Comparison of ENCODE assay signal across 26 mouse cellular contexts in the genomic region with DNA sequence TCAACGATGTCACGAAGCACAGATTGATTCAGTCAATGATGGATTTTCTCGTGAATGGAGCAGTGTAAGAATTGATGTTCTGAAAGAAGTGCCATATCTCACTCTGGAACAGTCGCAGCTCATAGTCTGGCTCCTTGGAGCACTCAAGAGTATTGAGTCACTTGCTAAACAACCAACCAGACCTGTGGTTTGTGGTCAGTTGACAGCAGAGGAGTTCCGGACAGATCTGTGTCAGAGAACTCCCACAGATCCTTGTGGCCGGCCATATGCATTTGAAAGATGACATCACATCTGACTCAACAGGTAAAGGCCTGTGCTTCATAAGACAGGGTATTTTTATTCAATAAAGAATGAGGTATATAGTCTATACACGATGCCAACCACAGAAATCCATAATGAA. TPM values are rescaled to one million over a fixed set of nuclear protein-coding genes. Genes with fewer than 3 reads are reported as not detected.
A peak's percentile ranks its signal among the peaks of the same experiment; 100 is the strongest.
DNase-seq lines count a peak whose midpoint lies in the region; ATAC-seq and TF ChIP-seq lines count a peak whose summit lies in the region.
"Had no signal": no experiment of that assay in that cellular context is flagged by ENCODE, and none has a peak within 500 bp of the region (broad histone marks: within the 10 kb centered on the region; RNA-seq: fewer than 3 reads in every experiment).

No protein-coding gene starts in this region.

- peaks cover 2 to 6% of the 10 kb centered on the region in 2 experiments for H3K36me3 ChIP-seq in CH12.LX (replicated peaks in 1 of 2; ENCODE audit: control insufficient read depth in 1 of 2, insufficient read depth in 1 of 2, low read length in 1 of 2)

- no peak overlapping the region for H3K27ac ChIP-seq in CH12.LX (ENCODE audit: insufficient read depth, low read depth)
- H3K27ac ChIP-seq: embryonic facial prominence, embryonic 10.5 days; forebrain, embryonic 13.5 days; heart, embryonic 15.5 days; hindbrain, postnatal 0 days had no signal

- no peak overlapping the region for H3K4me2 ChIP-seq in CH12.LX (ENCODE audit: insufficient read depth, low read depth, poor library complexity, severe bottlenecking)
- H3K4me2 ChIP-seq: forebrain, embryonic 13.5 days; heart, embryonic 11.5 days; heart, embryonic 15.5 days had no signal

- no peak overlapping the region for H3K4me3 ChIP-seq in CH12.LX (replicated peaks in 1 of 3; ENCODE audit: low read depth in 2 of 3, low read length in 2 of 3, poor library complexity in 1 of 3)
- H3K4me3 ChIP-seq: embryonic facial prominence, embryonic 10.5 days; forebrain, embryonic 13.5 days; heart, embryonic 15.5 days had no signal

- no peak overlapping the region for H3K9ac ChIP-seq in CH12.LX (ENCODE audit: insufficient read depth, low read depth)
- H3K9ac ChIP-seq: forebrain, embryonic 13.5 days; forebrain, postnatal 0 days; heart, embryonic 15.5 days had no signal

- in situ Hi-C loops in CH12.LX (cut with MboI; ENCODE audit: low pct_ligation_motif_present, low pct_unique_long_range_greater_than_20kb, low sequenced_read_pairs) = no loop called here

- peak; percentile 62 for ATAC-seq in megakaryocyte, adult 5-6 weeks (ENCODE audit: poor library complexity, severe bottlenecking)
- ATAC-seq: CD4-positive, CD25-positive, alpha-beta regulatory T cell, adult 4 months; forebrain, embryonic 13.5 days; forebrain, postnatal 0 days; hindbrain, postnatal 0 days; intestine, embryonic 16.5 days had no signal

- DNase-seq in heart, adult 11 months = peak; percentile 58
- DNase-seq in heart, adult 9 months (ENCODE audit: low spot score in 2 of 2) = no peak
- DNase-seq in CH12.LX (ENCODE audit: extremely low read depth) (peak; percentile 47), adipocyte (ENCODE audit: low spot score) (no peak)
- peak; percentile 34 to 48 for DNase-seq in natural killer cell, adult 2 months (ENCODE audit: low spot score in 2 of 2)
- DNase-seq in kidney, adult 8-10 months = no peak
- no peak for DNase-seq in lung, adult 18-20 months
- DNase-seq: adrenal gland, postnatal 14 days; cerebellum, adult 18-20 months; cerebellum, adult 9-11 months; cerebellum, postnatal 36 days; forebrain, postnatal 0 days; gastrocnemius, postnatal 14 days; heart, postnatal 14 days had no signal

- TF ChIP-seq RAD21 in CH12.LX (IDR thresholded peaks at IDR 0.05; ENCODE audit: low read depth, low read length) = no peak

- H3K27me3 ChIP-seq in CH12.LX (replicated peaks) = no peaks in the 10 kb centered on the region
- H3K27me3 ChIP-seq: forebrain, embryonic 13.5 days; heart, embryonic 15.5 days had no signal

- TF ChIP-seq POLR2A in CH12.LX (IDR thresholded peaks at IDR 0.05; ENCODE audit: low read depth, low read length) = no peak

- peak; percentile 38; the same call in 1 of the 2 replicates for TF ChIP-seq EP300 in CH12.LX (IDR thresholded peaks at IDR 0.05; ENCODE audit: low read length)

- H3K4me1 ChIP-seq in CH12.LX (ENCODE audit: control insufficient read depth in 1 of 2, insufficient read depth in 2 of 2) = peaks cover 13 to 18% of the 10 kb centered on the region in 2 experiments
- H3K4me1 ChIP-seq: embryonic facial prominence, embryonic 10.5 days; forebrain, embryonic 13.5 days; heart, embryonic 15.5 days had no signal

- H3K9me3 ChIP-seq in CH12.LX (replicated peaks; ENCODE audit: low read length) = no peaks in the 10 kb centered on the region
- H3K9me3 ChIP-seq: embryonic facial prominence, embryonic 10.5 days; forebrain, embryonic 13.5 days; heart, embryonic 15.5 days had no signal

- no peak for TF ChIP-seq CTCF in CH12.LX (conservative IDR thresholded peaks at IDR 0.05 in 1 of 2, IDR thresholded peaks at IDR 0.05 in 1 of 2; ENCODE audit: low read depth in 2 of 2, low read length in 2 of 2)

- H3K79me2 ChIP-seq in CH12.LX (replicated peaks; ENCODE audit: control insufficient read depth, extremely low read depth, insufficient read depth, poor library complexity, severe bottlenecking) = no peaks in the 10 kb centered on the region

- dilution Hi-C loops in CH12.LX (cut with MboI; ENCODE audit: extremely low pct_ligation_motif_present, extremely low pct_unique_long_range_greater_than_20kb, low sequenced_read_pairs) = no loop called here

TF ChIP-seq in CH12.LX, 34 proteins besides CTCF, POLR2A, EP300 and RAD21:
- no peak for TF ChIP-seq TBP (conservative IDR thresholded peaks at IDR 0.05; ENCODE audit: low read depth, low read length)
- TF ChIP-seq USF2 (conservative IDR thresholded peaks at IDR 0.05; ENCODE audit: low read depth, low read length) = no peak
- TF ChIP-seq ETS1 (conservative IDR thresholded peaks at IDR 0.05; ENCODE audit: low read depth, low read length) = peak; percentile 74
- TF ChIP-seq BHLHE40 (IDR thresholded peaks at IDR 0.05; ENCODE audit: low read depth, low read length) = peak; percentile 41; the same call in 1 of the 2 replicates
- 0 out of 2 replicates have a peak, but pooled peaks have one; percentile 13 for TF ChIP-seq IRF4 (IDR thresholded peaks at IDR 0.05; ENCODE audit: low read depth, low read length)
- TF ChIP-seq JUND (conservative IDR thresholded peaks at IDR 0.05; ENCODE audit: low read depth, low read length) = no peak

RNA-seq across cellular contexts. Expression of gene Rchy1, which starts 11.1 kb away (rescaled TPM):
- total RNA-seq in CH12.LX (2012; rRNA removed) (24.4 and 32.4 TPM in 2 replicates), CH12.LX (2014; rRNA removed) (33.1 and 34.1 TPM in 2 replicates)
- polyA plus RNA-seq in CH12.LX (2012; ENCODE audit: insufficient read length, low read depth) = 24.8 and 28.2 TPM in 2 replicates
- total RNA-seq in megakaryocyte, adult 5-6 weeks (2015) = 117 and 137 TPM in 2 replicates
- total RNA-seq in megakaryocyte, adult 5-6 weeks (2017) = 80.1 and 92.6 TPM in 2 replicates

RNA-seq across cellular contexts. Expression of gene Odaph, which starts 13.3 kb away (rescaled TPM):
- total RNA-seq in CH12.LX (2012; rRNA removed) (0.25 and 0.38 TPM in 2 replicates), CH12.LX (2014; rRNA removed) (1.7 and 2.2 TPM in 2 replicates)
- polyA plus RNA-seq in CH12.LX (2012; ENCODE audit: insufficient read length, low read depth) = 1.9 and 3.3 TPM in 2 replicates
- not detected in 2 replicates for total RNA-seq in megakaryocyte, adult 5-6 weeks (2015)
- total RNA-seq in megakaryocyte, adult 5-6 weeks (2017) = not detected in 2 replicates
- total RNA-seq: adrenal gland, adult 18-20 months; adrenal gland, postnatal 14 days; gastrocnemius, postnatal 14 days; heart, postnatal 14 days; hindbrain, postnatal 0 days had no signal
- polyA plus RNA-seq: CD4-positive, CD25-positive, alpha-beta regulatory T cell, adult 4 months; embryonic facial prominence, embryonic 10.5 days; embryonic facial prominence, embryonic 14.5 days; forebrain, embryonic 13.5 days; gonadal fat pad, adult 2 months; heart, embryonic 11.5 days; heart, embryonic 15.5 days; hindbrain, embryonic 11.5 days; intestine, embryonic 16.5 days had no signal

Comparison
In these comparisons a context has a peak if more than half of its experiments do, and no peak if none do; other contexts are left out.
1. DNase-seq: peak in heart, adult 11 months (single experiment), CH12.LX (single experiment) and natural killer cell, adult 2 months (2 of 2); none in heart, adult 9 months (0 of 2), kidney, adult 8-10 months (0 of 2), lung, adult 18-20 months (0 of 2) and adipocyte (single experiment).